Mouse (Mus musculus) neural tube, embryonic 11.5 days (tissue): ENCODE data around the gene Gpr153. TPM values are rescaled to one million over a fixed set of nuclear protein-coding genes. Genes with fewer than 3 reads are reported as not detected.

ENCODE experiments used
- ATAC-seq: fragments of 200-750 bp; cut with Nextera tagmentation; 2 replicates; pipeline ENCODE4 v1.8.0; 2017; ENCODE audit warnings: moderate number of reproducible peaks, mild to moderate bottlenecking, moderate TSS enrichment, moderate library complexity; ENCODE audit not compliant: insufficient read depth, low FRiP score, low TSS enrichment
- DNase-seq: peaks from one replicate; pipeline ENCODE4 v3.0.0-alpha.2; 2015; ENCODE audit warnings: low spot score
- H3K27ac ChIP-seq: fragments of 300-500 bp; sonication (generic); 2 replicates; pipeline ENCODE4 v1.5.1; 2014; ENCODE audit warnings: low read depth, mild to moderate bottlenecking, low read length
- H3K27me3 ChIP-seq: fragments of 300-500 bp; sonication (generic); 2 replicates; pipeline ENCODE4 v1.6.1; 2014; ENCODE audit warnings: mild to moderate bottlenecking, low read length, mixed read lengths; ENCODE audit not compliant: control insufficient read depth, insufficient read depth
- H3K36me3 ChIP-seq: fragments of 300-500 bp; sonication (generic); 2 replicates; pipeline ENCODE4 v1.6.1; 2014; ENCODE audit warnings: mild to moderate bottlenecking, low read length, moderate library complexity, mixed read lengths; ENCODE audit not compliant: control insufficient read depth, insufficient read depth
- H3K4me1 ChIP-seq: fragments of 300-500 bp; sonication (generic); 2 replicates; pipeline ENCODE4 v1.6.1; 2014; ENCODE audit warnings: low read length, mixed read lengths; ENCODE audit not compliant: control insufficient read depth, insufficient read depth
- H3K4me2 ChIP-seq: fragments of 300-500 bp; sonication (generic); 2 replicates; pipeline ENCODE4 v1.6.1; 2014; ENCODE audit warnings: low read depth, mild to moderate bottlenecking, moderate library complexity
- H3K4me3 ChIP-seq: fragments of 300-500 bp; sonication (generic); 2 replicates; pipeline ENCODE4 v1.5.1; 2014; ENCODE audit warnings: low read depth, low read length
- H3K9ac ChIP-seq: fragments of 300-500 bp; sonication (generic); 2 replicates; pipeline ENCODE4 v1.6.1; 2014; ENCODE audit warnings: mild to moderate bottlenecking, low read length
- H3K9me3 ChIP-seq: fragments of 300-500 bp; sonication (generic); 2 replicates; pipeline ENCODE4 v1.6.1; 2016; ENCODE audit warnings: low read length; ENCODE audit not compliant: control insufficient read depth
- WGBS: fragments of 180-500 bp; shearing (Covaris S2); extraction: QIAGEN DNeasy Blood & Tissue Kit; methylation state at CpG from one replicate; pipeline ENCODE4 v1.1.7; 2014; 5-methylcytosine and 5-hydroxymethylcytosine counted together
- polyA plus RNA-seq: library from polyadenylated mRNA; unstranded; fragments of >200 nt; fragmentation: Nextera tagmentation; extraction: Ambion mirVana; gene quantifications from 2 replicates; pipeline ENCODE4 v1.2.1, GENCODE M21; 2014

The Gpr153 gene
- polyA plus RNA-seq, 1 experiment from 2014 or later, result 8.3 TPM

GRCm38 (mm10) chr4:152296874-152297861 lies 23.1 kb downstream of the Gpr153 start, which contains the start of gene Icmt:
Gene Icmt (plus strand): TSS chr4:152297227.
- DNase-seq, result peak; percentile 100
- WGBS, result under 1% methylated on average over 114 of the region's 119 CpGs
- peak within 1 kb of the TSS; percentile 94 for H3K9ac ChIP-seq
- H3K4me1 ChIP-seq, result peaks cover 31% of the 10 kb centered on the region
- H3K4me3 ChIP-seq, result peak within 1 kb of the TSS; percentile 92
- H3K9me3 ChIP-seq, result no peaks in the 10 kb centered on the region
- peak within 1 kb of the TSS; percentile 71 for H3K27ac ChIP-seq
- no peaks in the 10 kb centered on the region for H3K36me3 ChIP-seq
- H3K4me2 ChIP-seq, result peak within 1 kb of the TSS; percentile 94
- ATAC-seq, result peak; percentile 90
- peaks cover 11% of the 10 kb centered on the region; the same call in 1 of the 2 replicates for H3K27me3 ChIP-seq

- Histone ChIP-seq H3K27me3 (peaks cover 7% of the 10 kb centered on the region; the same call in 1 of the 2 replicates), H3K4me1 (peaks cover 16% of the 10 kb centered on the region), H3K27ac (no peak overlapping the region), H3K9me3 (no peaks in the 10 kb centered on the region), H3K36me3 (no peaks in the 10 kb centered on the region; the same call in 1 of the 2 replicates), H3K4me3 (no peak overlapping the region), H3K9ac (no peak overlapping the region), H3K4me2 (no peak overlapping the region)
- DNase-seq (no peak), ATAC-seq (no peak)
- WGBS, result 89% methylated on average over 14 of the region's 14 CpGs
These were observed 24.8 kb downstream of the Gpr153 start for GRCm38 (mm10) chr4:152298836-152299235.

GRCm38 (mm10) chr4:152300375-152300774 lies 26.3 kb downstream of the Gpr153 start:
- no peak for DNase-seq
- no peak for ATAC-seq
- no peaks in the 10 kb centered on the region; the same call in 1 of the 2 replicates for H3K36me3 ChIP-seq

GRCm38 (mm10) chr4:152302012-152302411 lies 28.0 kb downstream of the Gpr153 start:
- H3K4me3 ChIP-seq, result no peak overlapping the region
- H3K9me3 ChIP-seq, result no peaks in the 10 kb centered on the region
- no peak overlapping the region for H3K4me2 ChIP-seq
- no peak for ATAC-seq
- H3K36me3 ChIP-seq, result peaks cover 2% of the 10 kb centered on the region
- no peak overlapping the region for H3K27ac ChIP-seq
- H3K27me3 ChIP-seq, result no peaks in the 10 kb centered on the region
- WGBS, result 80% methylated on average over 11 of the region's 11 CpGs
- H3K4me1 ChIP-seq, result peaks cover 6% of the 10 kb centered on the region; the same call in 1 of the 2 replicates
- DNase-seq, result no peak
- H3K9ac ChIP-seq, result no peak overlapping the region

More at GRCm38 (mm10) chr4:152300375-152300774, 26.3 kb downstream of the Gpr153 start:
- Histone ChIP-seq H3K4me3 (no peak overlapping the region), H3K27ac (no peak overlapping the region), H3K9ac (no peak overlapping the region), H3K4me1 (peaks cover 9% of the 10 kb centered on the region; the same call in 1 of the 2 replicates), H3K27me3 (peaks cover 6% of the 10 kb centered on the region; the same call in 1 of the 2 replicates), H3K9me3 (no peaks in the 10 kb centered on the region), H3K4me2 (no peak overlapping the region)
- WGBS, result 93% methylated on average over 8 of the region's 8 CpGs

GRCm38 (mm10) chr4:152303172-152303571 lies 29.1 kb downstream of the Gpr153 start:
- Histone ChIP-seq H3K4me2 (no peak overlapping the region), H3K4me1 (peaks cover 2% of the 10 kb centered on the region; the same call in 1 of the 2 replicates), H3K4me3 (no peak overlapping the region), H3K27ac (no peak overlapping the region), H3K9ac (no peak overlapping the region), H3K9me3 (no peaks in the 10 kb centered on the region), H3K36me3 (peaks cover 2% of the 10 kb centered on the region), H3K27me3 (no peaks in the 10 kb centered on the region)
- ATAC-seq (no peak), DNase-seq (no peak)
- 96% methylated on average over 10 of the region's 10 CpGs for WGBS

- Histone ChIP-seq H3K4me3 (no peak overlapping the region), H3K27ac (no peak overlapping the region), H3K27me3 (no peaks in the 10 kb centered on the region), H3K9ac (no peak overlapping the region), H3K36me3 (peaks cover 2% of the 10 kb centered on the region), H3K4me1 (no peaks in the 10 kb centered on the region), H3K4me2 (no peak overlapping the region), H3K9me3 (no peaks in the 10 kb centered on the region)
- ATAC-seq, result no peak
- DNase-seq, result no peak
- 93% methylated on average over 6 of the region's 6 CpGs for WGBS
These were observed 30.7 kb downstream of the Gpr153 start for GRCm38 (mm10) chr4:152304685-152305084.

GRCm38 (mm10) chr4:152305991-152306390 lies 32.0 kb downstream of the Gpr153 start:
- no peak overlapping the region for H3K4me3 ChIP-seq
- no peak overlapping the region for H3K4me2 ChIP-seq
- no peaks in the 10 kb centered on the region for H3K9me3 ChIP-seq
- no peak overlapping the region for H3K9ac ChIP-seq
- DNase-seq, result no peak
- ATAC-seq, result no peak; the same call in 1 of the 2 replicates
- H3K4me1 ChIP-seq, result no peaks in the 10 kb centered on the region
- peaks cover 3% of the 10 kb centered on the region for H3K27me3 ChIP-seq
- H3K36me3 ChIP-seq, result peaks cover 2% of the 10 kb centered on the region
- no peak overlapping the region for H3K27ac ChIP-seq
- 72% methylated on average over 6 of the region's 6 CpGs for WGBS

- Histone ChIP-seq H3K27ac (no peak overlapping the region), H3K4me3 (no peak overlapping the region), H3K9me3 (no peaks in the 10 kb centered on the region), H3K27me3 (peaks cover 19% of the 10 kb centered on the region), H3K36me3 (peaks cover 2% of the 10 kb centered on the region), H3K4me2 (no peak overlapping the region), H3K9ac (no peak overlapping the region), H3K4me1 (no peaks in the 10 kb centered on the region)
- 84% methylated on average over 9 of the region's 9 CpGs for WGBS
- no peak for DNase-seq
- ATAC-seq, result no peak
These were observed 33.5 kb downstream of the Gpr153 start for GRCm38 (mm10) chr4:152307542-152307941.
